Mouse (Mus musculus) liver, embryonic 11.5 days (tissue): ENCODE data around the gene Espn. TPM values are rescaled to one million over a fixed set of nuclear protein-coding genes. Genes with fewer than 3 reads are reported as not detected.
A peak's percentile ranks its signal among the peaks of the same experiment; 100 is the strongest.

Experiments used
- ATAC-seq: fragments of 200-750 bp; cut with Nextera tagmentation; replicated peaks from 2 replicates; pipeline ENCODE4 v1.8.0; 2017; ENCODE audit warnings: moderate number of reproducible peaks, mild to moderate bottlenecking, moderate TSS enrichment, moderate library complexity; ENCODE audit not compliant: low FRiP score
- DNase-seq: peaks from one replicate; pipeline ENCODE4 v3.0.0-alpha.2; 2017; ENCODE audit warnings: low spot score
- H3K27ac ChIP-seq: fragments of 300-500 bp; sonication (generic); 2 replicates; pipeline ENCODE4 v1.5.1; 2014; ENCODE audit warnings: mild to moderate bottlenecking, low read depth, low read length, control low read depth
- H3K27me3 ChIP-seq: fragments of 300-500 bp; sonication (generic); replicated peaks from 2 replicates; pipeline ENCODE4 v1.6.1; 2014; ENCODE audit warnings: low read length, mixed read lengths; ENCODE audit not compliant: control insufficient read depth, insufficient read depth
- H3K36me3 ChIP-seq: fragments of 300-500 bp; sonication (generic); 2 replicates; pipeline ENCODE4 v1.6.1; 2014; ENCODE audit warnings: mild to moderate bottlenecking, low read length, moderate library complexity, mixed read lengths; ENCODE audit not compliant: control insufficient read depth, insufficient read depth
- H3K4me1 ChIP-seq: fragments of 300-500 bp; sonication (generic); replicated peaks from 2 replicates; pipeline ENCODE4 v1.6.1; 2014; ENCODE audit warnings: low read length, mixed read lengths; ENCODE audit not compliant: control insufficient read depth, insufficient read depth
- H3K4me2 ChIP-seq: fragments of 300-500 bp; sonication (generic); 2 replicates; pipeline ENCODE4 v1.6.1; 2014; ENCODE audit warnings: mild to moderate bottlenecking, control low read depth, moderate library complexity
- H3K4me3 ChIP-seq: fragments of 300-500 bp; sonication (generic); 2 replicates; pipeline ENCODE4 v1.5.1; 2014; ENCODE audit warnings: low read depth, low read length, control low read depth
- H3K9ac ChIP-seq: fragments of 300-500 bp; sonication (generic); 2 replicates; pipeline ENCODE4 v1.6.1; 2014; ENCODE audit warnings: low read depth, low read length, control low read depth
- H3K9me3 ChIP-seq: fragments of 300-500 bp; sonication (generic); 2 replicates; pipeline ENCODE4 v1.6.1; 2016; ENCODE audit warnings: low read length, inconsistent platforms, mixed read lengths; ENCODE audit not compliant: control insufficient read depth
- WGBS: fragments of 180-500 bp; shearing (Covaris S2); extraction: QIAGEN DNeasy Blood & Tissue Kit; methylation state at CpG from one replicate; pipeline ENCODE4 v1.1.7; 2014; 5-methylcytosine and 5-hydroxymethylcytosine counted together
- polyA plus RNA-seq: library from polyadenylated mRNA; unstranded; fragments of >200 nt; fragmentation: Nextera tagmentation; extraction: Ambion mirVana; gene quantifications from 2 replicates; pipeline ENCODE4 v1.2.1, GENCODE M21; 2014

Espn gene
- polyA plus RNA-seq: 4.1 and 5.3 TPM in 2 replicates

- Histone ChIP-seq H3K4me2 (peak within 1 kb of the TSS; percentile 94), H3K4me3 (peak within 1 kb of the TSS; percentile 59), H3K27me3 (peaks cover 52% of the 10 kb centered on the region), H3K27ac (no peak within 1 kb of the TSS), H3K4me1 (peaks cover 21% of the 10 kb centered on the region), H3K9ac (peak within 1 kb of the TSS; percentile 50), H3K9me3 (no peaks in the 10 kb centered on the region), H3K36me3 (no peaks in the 10 kb centered on the region)
- WGBS: under 1% methylated on average over 53 of the region's 57 CpGs
- DNase-seq: peak; percentile 87
- peak; percentile 84 for ATAC-seq
These were observed at the start of gene Espn for GRCm38 (mm10) chr4:152151966-152152544. Gene Espn (minus strand): TSS chr4:152152371.

- Histone ChIP-seq H3K4me3 (no peak overlapping the region), H3K27me3 (no peaks in the 10 kb centered on the region), H3K4me2 (no peak overlapping the region), H3K27ac (no peak overlapping the region), H3K9ac (no peak overlapping the region), H3K36me3 (no peaks in the 10 kb centered on the region), H3K9me3 (no peaks in the 10 kb centered on the region), H3K4me1 (peaks cover 44% of the 10 kb centered on the region)
- WGBS: 33% methylated on average over 6 of the region's 6 CpGs
- ATAC-seq (0 out of 2 replicates have a peak, but pooled peaks have one; percentile 14), DNase-seq (no peak)
These were observed 49.3 kb upstream of the Espn start for GRCm38 (mm10) chr4:152201492-152201891.

GRCm38 (mm10) chr4:152199617-152200016 lies 47.4 kb upstream of the Espn start:
- WGBS: 43% methylated on average over 1 of the region's 1 CpGs

GRCm38 (mm10) chr4:152197545-152197944 lies 45.4 kb upstream of the Espn start:
- ATAC-seq: peak; percentile 62
- H3K27ac ChIP-seq: no peak overlapping the region
- H3K4me1 ChIP-seq: peaks cover 38% of the 10 kb centered on the region
- H3K4me3 ChIP-seq: no peak overlapping the region
- no peak overlapping the region for H3K9ac ChIP-seq
- H3K36me3 ChIP-seq: no peaks in the 10 kb centered on the region
- no peak overlapping the region for H3K4me2 ChIP-seq
- no peaks in the 10 kb centered on the region for H3K27me3 ChIP-seq
- H3K9me3 ChIP-seq: no peaks in the 10 kb centered on the region
- DNase-seq: no peak
- WGBS: 42% methylated on average over 5 of the region's 5 CpGs

More at GRCm38 (mm10) chr4:152199617-152200016, 47.4 kb upstream of the Espn start:
- no peaks in the 10 kb centered on the region for H3K27me3 ChIP-seq
- no peaks in the 10 kb centered on the region for H3K36me3 ChIP-seq
- no peak overlapping the region for H3K27ac ChIP-seq
- no peaks in the 10 kb centered on the region for H3K9me3 ChIP-seq
- DNase-seq: no peak
- no peak overlapping the region for H3K4me2 ChIP-seq
- ATAC-seq: no peak
- H3K4me3 ChIP-seq: no peak overlapping the region
- H3K9ac ChIP-seq: no peak overlapping the region
- H3K4me1 ChIP-seq: peaks cover 41% of the 10 kb centered on the region

GRCm38 (mm10) chr4:152196276-152196675 lies 44.1 kb upstream of the Espn start:
- WGBS: 87% methylated on average over 8 of the region's 9 CpGs
- H3K9ac ChIP-seq: no peak overlapping the region
- no peak for ATAC-seq
- no peak for DNase-seq
- no peaks in the 10 kb centered on the region for H3K36me3 ChIP-seq
- H3K4me2 ChIP-seq: no peak overlapping the region
- no peak overlapping the region for H3K27ac ChIP-seq
- peaks cover 34% of the 10 kb centered on the region for H3K4me1 ChIP-seq
- no peaks in the 10 kb centered on the region for H3K27me3 ChIP-seq
- no peak overlapping the region for H3K4me3 ChIP-seq
- H3K9me3 ChIP-seq: no peaks in the 10 kb centered on the region

GRCm38 (mm10) chr4:152194476-152195175 lies 42.5 kb upstream of the Espn start:
- peaks cover 39% of the 10 kb centered on the region for H3K4me1 ChIP-seq

GRCm38 (mm10) chr4:152192569-152192968 lies 40.4 kb upstream of the Espn start:
- H3K9ac ChIP-seq: no peak overlapping the region
- WGBS: 82% methylated on average over 4 of the region's 4 CpGs
- DNase-seq: no peak
- H3K4me2 ChIP-seq: no peak overlapping the region
- no peak overlapping the region for H3K4me3 ChIP-seq
- peaks cover 38% of the 10 kb centered on the region for H3K4me1 ChIP-seq
- no peaks in the 10 kb centered on the region for H3K27me3 ChIP-seq
- no peaks in the 10 kb centered on the region for H3K36me3 ChIP-seq
- ATAC-seq: no peak
- no peak overlapping the region for H3K27ac ChIP-seq
- no peaks in the 10 kb centered on the region for H3K9me3 ChIP-seq

More at GRCm38 (mm10) chr4:152194476-152195175, 42.5 kb upstream of the Espn start:
- Histone ChIP-seq H3K9me3 (no peaks in the 10 kb centered on the region), H3K36me3 (no peaks in the 10 kb centered on the region), H3K4me3 (no peak overlapping the region), H3K4me2 (no peak overlapping the region), H3K27me3 (no peaks in the 10 kb centered on the region), H3K9ac (no peak overlapping the region), H3K27ac (peak overlapping the region; percentile 34; the same call in 1 of the 2 replicates)
- DNase-seq: no peak
- 0 out of 2 replicates have a peak, but pooled peaks have one; percentile 10 for ATAC-seq
- WGBS: 67% methylated on average over 3 of the region's 3 CpGs

- H3K4me2 ChIP-seq: peak overlapping the region; percentile 36
- WGBS: 50% methylated on average over 5 of the region's 5 CpGs
These were observed 38.5 kb upstream of the Espn start for GRCm38 (mm10) chr4:152190701-152191100.

More at GRCm38 (mm10) chr4:152190701-152191100, 38.5 kb upstream of the Espn start:
- Histone ChIP-seq H3K36me3 (no peaks in the 10 kb centered on the region), H3K27ac (peak overlapping the region; percentile 54), H3K9me3 (no peaks in the 10 kb centered on the region), H3K27me3 (no peaks in the 10 kb centered on the region), H3K4me1 (peaks cover 46% of the 10 kb centered on the region), H3K4me3 (no peak overlapping the region), H3K9ac (0 out of 2 replicates have a peak overlapping the region, but pooled peaks have one; percentile 1)
- ATAC-seq (no peak), DNase-seq (no peak)
